Mouse (Mus musculus): ENCODE results near the gene Mbnl1. TPM values are rescaled to one million over a fixed set of nuclear protein-coding genes. Genes with fewer than 3 reads are reported as not detected.

Gene Mbnl1
- total and polyA plus RNA-seq, 2 experiments from 2014 or later = 56.2 to 90.8 TPM

DNA sequence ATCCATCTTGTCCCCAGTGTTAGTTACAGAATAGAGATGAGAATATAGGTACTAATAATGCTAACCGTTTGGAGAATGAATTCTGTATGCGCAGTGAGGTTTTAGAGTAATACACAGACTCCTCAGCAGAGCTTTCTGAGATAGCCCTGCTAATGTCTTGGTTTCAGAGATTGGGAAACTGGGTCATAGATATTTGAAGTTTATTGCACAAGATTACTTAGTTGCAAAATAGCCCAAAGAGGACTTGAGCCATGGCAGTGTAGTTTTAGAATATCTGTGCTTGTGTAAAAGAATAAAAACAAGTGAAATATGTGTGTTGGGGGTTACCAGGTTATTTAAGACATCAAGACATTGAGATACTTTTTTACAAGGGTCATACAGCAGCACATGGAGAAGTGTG is 35.3 kb downstream of the Mbnl1 start:
- TF ChIP-seq CTCF (IDR thresholded peaks at IDR 0.05; ENCODE audit: low read depth) = no peak
- no peaks in the 10 kb centered on the region for H3K27me3 ChIP-seq (ENCODE audit: insufficient read depth, low read length)
- no peaks in the 10 kb centered on the region for H3K36me3 ChIP-seq (ENCODE audit: insufficient read depth, low read length)
- H3K9me3 ChIP-seq (ENCODE audit: low read length) = no peaks in the 10 kb centered on the region
- no peak overlapping the region for H3K9ac ChIP-seq (replicated peaks; ENCODE audit: low read length)
- H3K4me3 ChIP-seq (ENCODE audit: low read length) = no peak overlapping the region
- no peak for ATAC-seq
- WGBS = 95% methylated on average over 2 of the region's 2 CpGs
- no peaks in the 10 kb centered on the region for H3K4me1 ChIP-seq (ENCODE audit: insufficient read depth, low read length)
- H3K4me2 ChIP-seq (ENCODE audit: low read depth, low read length) = no peak overlapping the region
- DNase-seq (ENCODE audit: low spot score) = no peak
- H3K27ac ChIP-seq = no peak overlapping the region

DNA sequence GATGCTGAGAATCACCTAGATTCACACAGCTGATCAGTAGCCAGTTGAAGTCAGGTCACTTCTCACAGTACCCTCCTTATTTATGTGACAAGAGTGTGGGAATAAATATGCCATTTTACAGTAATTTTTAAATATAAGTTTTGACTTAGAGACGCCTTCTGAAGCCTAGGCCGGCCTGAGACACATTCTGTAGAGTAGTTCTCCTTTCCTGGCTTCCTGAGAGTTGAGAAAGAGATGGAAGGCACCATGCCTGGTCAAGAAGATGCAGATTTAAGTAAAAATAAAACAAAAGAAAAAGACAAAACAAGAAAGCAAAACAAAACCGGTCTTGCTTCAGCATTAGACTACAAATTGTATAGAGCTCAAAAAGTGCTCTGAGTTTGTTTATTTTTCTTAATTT is 38.6 kb downstream of the Mbnl1 start:
- Histone ChIP-seq H3K27ac (no peak overlapping the region), H3K4me2 (ENCODE audit: low read depth, low read length) (no peak overlapping the region), H3K27me3 (ENCODE audit: insufficient read depth, low read length) (no peaks in the 10 kb centered on the region), H3K9ac (replicated peaks; ENCODE audit: low read length) (no peak overlapping the region), H3K36me3 (ENCODE audit: insufficient read depth, low read length) (no peaks in the 10 kb centered on the region), H3K4me3 (ENCODE audit: low read length) (no peak overlapping the region), H3K9me3 (ENCODE audit: low read length) (no peaks in the 10 kb centered on the region), H3K4me1 (ENCODE audit: insufficient read depth, low read length) (no peaks in the 10 kb centered on the region)
- ATAC-seq (no peak), DNase-seq (ENCODE audit: low spot score) (no peak)
- TF ChIP-seq CTCF (IDR thresholded peaks at IDR 0.05; ENCODE audit: low read depth) = no peak
- WGBS = 84% methylated on average over 3 of the region's 3 CpGs

DNA sequence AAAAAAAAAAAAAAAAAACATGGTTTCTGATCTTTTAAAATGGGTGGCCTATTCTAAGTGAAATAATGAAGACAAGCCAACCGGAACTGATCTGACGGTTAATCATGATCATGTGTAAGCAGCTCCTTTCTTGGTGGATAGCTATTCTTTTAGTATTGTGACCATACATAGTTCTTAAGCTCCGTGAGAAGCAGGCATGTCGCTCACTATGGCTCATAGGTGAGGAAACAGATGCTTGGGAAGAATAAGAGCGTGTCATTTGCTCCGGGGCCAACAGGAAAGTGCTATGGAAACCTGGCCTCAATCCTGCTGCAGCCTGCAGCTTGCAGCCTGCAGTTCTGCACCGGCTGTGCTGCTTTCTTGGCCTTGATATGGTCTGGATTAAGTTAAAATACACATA is 40.7 kb downstream of the Mbnl1 start:
- ATAC-seq (peak; percentile 38; the same call in 1 of the 2 replicates), DNase-seq (ENCODE audit: low spot score) (no peak)
- WGBS = 30% methylated on average over 7 of the region's 7 CpGs
- Histone ChIP-seq H3K36me3 (ENCODE audit: insufficient read depth, low read length) (no peaks in the 10 kb centered on the region), H3K4me2 (ENCODE audit: low read depth, low read length) (no peak overlapping the region), H3K27ac (no peak overlapping the region), H3K27me3 (ENCODE audit: insufficient read depth, low read length) (no peaks in the 10 kb centered on the region), H3K4me3 (ENCODE audit: low read length) (no peak overlapping the region), H3K4me1 (ENCODE audit: insufficient read depth, low read length) (no peaks in the 10 kb centered on the region), H3K9me3 (ENCODE audit: low read length) (no peaks in the 10 kb centered on the region), H3K9ac (replicated peaks; ENCODE audit: low read length) (no peak overlapping the region)
- no peak for TF ChIP-seq CTCF (IDR thresholded peaks at IDR 0.05; ENCODE audit: low read depth)

DNA sequence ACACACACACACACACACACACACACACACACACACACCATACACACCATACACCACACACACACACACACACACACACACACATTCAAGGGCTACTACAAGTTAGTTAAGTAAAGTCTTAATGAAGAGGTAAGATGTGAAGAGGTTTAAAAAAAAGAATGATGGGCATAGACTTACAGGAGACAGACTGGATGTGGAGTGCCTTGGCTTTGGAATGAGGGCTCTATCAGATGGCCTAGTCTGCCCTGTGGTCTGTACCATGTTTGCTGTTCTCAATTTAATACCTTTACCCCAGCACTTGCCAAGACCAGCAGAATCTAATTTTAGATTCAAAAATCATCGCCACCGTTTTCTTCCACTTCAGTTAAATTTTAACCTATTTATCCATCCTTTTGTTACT is 41.1 kb downstream of the Mbnl1 start:
- no peaks in the 10 kb centered on the region for H3K27me3 ChIP-seq (ENCODE audit: insufficient read depth, low read length)
- H3K4me3 ChIP-seq (ENCODE audit: low read length) = no peak overlapping the region
- H3K36me3 ChIP-seq (ENCODE audit: insufficient read depth, low read length) = no peaks in the 10 kb centered on the region
- no peak overlapping the region for H3K9ac ChIP-seq (replicated peaks; ENCODE audit: low read length)
- H3K4me1 ChIP-seq (ENCODE audit: insufficient read depth, low read length) = no peaks in the 10 kb centered on the region
- TF ChIP-seq CTCF (IDR thresholded peaks at IDR 0.05; ENCODE audit: low read depth) = no peak
- 77% methylated on average over 2 of the region's 2 CpGs for WGBS
- no peaks in the 10 kb centered on the region for H3K9me3 ChIP-seq (ENCODE audit: low read length)
- ATAC-seq = 0 out of 2 replicates have a peak, but pooled peaks have one; percentile 29
- H3K27ac ChIP-seq = no peak overlapping the region
- no peak overlapping the region for H3K4me2 ChIP-seq (ENCODE audit: low read depth, low read length)
- no peak for DNase-seq (ENCODE audit: low spot score)

DNA sequence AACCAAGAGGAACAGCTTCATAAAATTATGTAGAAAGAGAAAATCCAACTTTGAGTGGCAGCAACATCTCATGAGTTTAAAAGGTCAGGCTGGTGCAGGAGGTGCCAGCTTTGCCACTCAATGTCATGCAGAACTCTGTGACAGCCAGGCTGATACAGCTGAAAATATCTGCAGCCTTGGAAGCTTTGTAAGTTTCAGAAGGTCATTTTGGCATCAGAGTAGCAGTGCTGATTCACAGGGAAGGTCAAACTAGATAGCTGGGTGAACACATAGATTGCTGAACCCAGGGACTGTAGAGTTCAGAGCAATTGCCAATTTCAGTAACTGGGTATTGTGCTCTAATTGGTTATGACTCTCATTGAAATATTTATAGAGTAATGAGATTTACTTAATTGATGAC is 42.8 kb downstream of the Mbnl1 start:
- Histone ChIP-seq H3K4me2 (ENCODE audit: low read depth, low read length) (no peak overlapping the region), H3K27me3 (ENCODE audit: insufficient read depth, low read length) (no peaks in the 10 kb centered on the region), H3K9ac (replicated peaks; ENCODE audit: low read length) (no peak overlapping the region), H3K4me1 (ENCODE audit: insufficient read depth, low read length) (no peaks in the 10 kb centered on the region), H3K9me3 (ENCODE audit: low read length) (no peaks in the 10 kb centered on the region), H3K36me3 (ENCODE audit: insufficient read depth, low read length) (no peaks in the 10 kb centered on the region), H3K27ac (no peak overlapping the region), H3K4me3 (ENCODE audit: low read length) (no peak overlapping the region)
- TF ChIP-seq CTCF (IDR thresholded peaks at IDR 0.05; ENCODE audit: low read depth) = no peak
- ATAC-seq (no peak), DNase-seq (ENCODE audit: low spot score) (no peak)

DNA sequence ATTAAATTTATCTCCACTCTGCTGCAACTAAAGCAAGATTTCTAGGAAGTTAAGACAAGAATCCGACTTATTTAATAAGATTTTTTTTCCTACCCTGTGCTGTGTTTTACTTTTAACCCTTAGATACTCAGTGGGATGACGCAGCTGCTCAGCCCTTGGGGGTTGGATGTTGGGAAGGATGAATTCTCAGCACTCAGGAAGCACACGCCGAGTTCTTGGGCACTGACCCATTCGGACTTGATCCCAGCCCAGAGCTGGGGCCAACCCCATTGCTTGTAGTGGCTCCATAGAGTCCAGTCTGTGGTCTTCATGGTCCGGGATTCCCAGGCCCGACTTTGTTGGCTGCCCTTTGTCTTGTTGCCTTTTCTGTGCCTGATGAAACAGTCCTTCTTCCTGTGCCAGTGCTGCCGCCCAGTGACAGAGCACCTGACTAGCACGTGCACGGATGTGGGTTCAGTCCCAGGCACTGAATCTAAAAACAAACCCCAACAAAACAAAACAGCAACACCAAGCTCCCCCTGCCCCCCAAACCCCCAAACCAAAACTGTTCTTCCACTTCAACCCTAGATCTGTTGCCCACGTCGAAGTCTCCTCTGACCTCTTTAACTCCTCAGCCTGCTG is 43.5 kb downstream of the Mbnl1 start:
- WGBS = 45% methylated on average over 12 of the region's 12 CpGs
- Histone ChIP-seq H3K27ac (no peak overlapping the region), H3K4me1 (ENCODE audit: insufficient read depth, low read length) (no peaks in the 10 kb centered on the region), H3K4me3 (ENCODE audit: low read length) (no peak overlapping the region), H3K9ac (replicated peaks; ENCODE audit: low read length) (no peak overlapping the region), H3K36me3 (ENCODE audit: insufficient read depth, low read length) (no peaks in the 10 kb centered on the region), H3K4me2 (ENCODE audit: low read depth, low read length) (no peak overlapping the region), H3K9me3 (ENCODE audit: low read length) (no peaks in the 10 kb centered on the region), H3K27me3 (ENCODE audit: insufficient read depth, low read length) (no peaks in the 10 kb centered on the region)
- ATAC-seq (no peak), DNase-seq (ENCODE audit: low spot score) (no peak)
- TF ChIP-seq CTCF (IDR thresholded peaks at IDR 0.05; ENCODE audit: low read depth) = peak; percentile 44; the same call in 1 of the 2 replicates

DNA sequence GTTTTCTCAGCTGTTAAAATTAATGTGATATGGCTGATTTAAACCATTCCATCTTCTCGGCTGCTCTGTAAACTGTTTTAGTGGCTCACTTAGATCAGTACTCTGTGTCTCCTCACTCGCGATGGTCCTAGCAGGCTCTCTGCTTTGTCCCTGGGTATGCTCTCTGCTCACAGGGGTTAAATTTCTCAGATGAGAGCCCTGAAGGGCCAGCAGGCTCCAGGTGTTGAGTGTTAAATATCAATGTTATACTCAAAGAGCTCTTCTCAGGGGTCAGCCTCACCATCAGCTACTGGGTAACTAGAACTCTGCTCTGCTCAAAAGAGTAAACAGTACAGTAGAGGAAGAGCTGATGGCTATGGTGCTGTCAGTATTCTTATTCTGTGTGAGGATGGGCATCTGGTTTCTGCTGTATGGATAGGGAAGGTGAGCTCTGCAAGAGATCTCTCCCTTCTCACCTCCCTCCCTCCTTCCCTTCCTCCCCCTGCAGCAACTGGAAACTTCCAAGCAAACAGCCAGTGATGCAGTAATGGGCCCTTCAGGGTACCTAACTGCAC is 44.7 kb downstream of the Mbnl1 start:
- DNase-seq (ENCODE audit: low spot score) (no peak), ATAC-seq (no peak)
- no peaks in the 10 kb centered on the region for H3K36me3 ChIP-seq (ENCODE audit: insufficient read depth, low read length)
- no peak overlapping the region for H3K4me3 ChIP-seq (ENCODE audit: low read length)
- H3K4me1 ChIP-seq (ENCODE audit: insufficient read depth, low read length) = no peaks in the 10 kb centered on the region
- TF ChIP-seq CTCF (IDR thresholded peaks at IDR 0.05; ENCODE audit: low read depth) = no peak
- H3K9me3 ChIP-seq (ENCODE audit: low read length) = no peaks in the 10 kb centered on the region
- no peak overlapping the region for H3K27ac ChIP-seq
- WGBS = 73% methylated on average over 3 of the region's 3 CpGs
- no peak overlapping the region for H3K9ac ChIP-seq (replicated peaks; ENCODE audit: low read length)
- H3K27me3 ChIP-seq (ENCODE audit: insufficient read depth, low read length) = no peaks in the 10 kb centered on the region
- H3K4me2 ChIP-seq (ENCODE audit: low read depth, low read length) = no peak overlapping the region

All from hindbrain, postnatal 0 days (tissue).